Mouse (Mus musculus): ENCODE measurements around the gene Smim6. TPM values are rescaled to one million over a fixed set of nuclear protein-coding genes. Genes with fewer than 3 reads are reported as not detected.

Gene Smim6
- polyA plus RNA-seq, 1 experiment from 2014 or later = 0.93 TPM

DNA sequence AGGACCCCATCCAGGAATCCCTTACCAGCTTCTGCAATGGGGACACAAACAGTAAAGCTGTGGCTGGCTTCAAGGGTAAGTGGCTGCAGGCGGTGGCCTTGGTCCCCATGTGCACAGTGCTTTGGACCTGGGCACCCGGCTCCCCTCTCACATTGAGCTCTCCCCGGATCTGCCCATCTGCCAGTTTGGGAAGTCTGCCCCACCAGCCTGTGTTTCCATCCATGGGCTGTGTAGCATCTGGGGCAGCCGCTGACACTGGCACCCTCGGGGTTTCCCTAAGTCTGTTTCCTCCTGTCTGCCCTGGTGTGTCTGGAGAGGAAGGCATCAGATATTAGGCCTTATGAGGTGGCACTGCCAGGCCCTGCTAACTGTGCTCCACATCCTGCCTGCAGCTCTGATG, 23.8 kb upstream of the Smim6 start:
- Histone ChIP-seq H3K36me3 (peaks cover 11% of the 10 kb centered on the region), H3K27me3 (peaks cover 12% of the 10 kb centered on the region; the same call in 1 of the 2 replicates), H3K9ac (replicated peaks) (no peak overlapping the region), H3K9me3 (no peaks in the 10 kb centered on the region), H3K4me1 (replicated peaks) (no peaks in the 10 kb centered on the region), H3K4me2 (replicated peaks) (no peak overlapping the region), H3K27ac (no peak overlapping the region), H3K4me3 (replicated peaks) (no peak overlapping the region)
- ATAC-seq = no peak
- 85% methylated on average over 5 of the region's 5 CpGs for WGBS

DNA sequence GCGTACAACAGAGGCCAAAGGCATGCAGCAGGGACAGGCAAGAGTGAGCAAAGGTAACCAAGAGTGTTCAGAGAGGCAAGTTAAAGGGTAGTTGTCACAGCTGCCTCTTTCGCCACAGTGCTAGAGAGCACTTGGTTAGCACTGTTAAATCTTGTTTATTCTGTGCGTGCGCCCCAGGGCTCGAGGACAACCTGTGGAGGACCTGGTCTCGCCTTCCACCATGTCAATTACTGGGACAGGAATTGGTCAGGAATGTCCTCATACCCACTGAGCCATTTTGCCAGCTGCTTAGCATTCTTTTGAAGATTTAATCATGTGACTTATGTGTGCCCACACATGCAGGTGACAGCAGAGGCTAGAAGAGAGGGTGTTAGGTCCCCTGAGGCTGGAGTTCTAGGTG, 22.7 kb upstream of the Smim6 start:
- Histone ChIP-seq H3K9ac (replicated peaks) (no peak overlapping the region), H3K4me3 (replicated peaks) (no peak overlapping the region), H3K9me3 (no peaks in the 10 kb centered on the region), H3K36me3 (peaks cover 22% of the 10 kb centered on the region), H3K27ac (no peak overlapping the region), H3K4me2 (replicated peaks) (no peak overlapping the region), H3K27me3 (peaks cover 3% of the 10 kb centered on the region; the same call in 1 of the 2 replicates), H3K4me1 (replicated peaks) (no peaks in the 10 kb centered on the region)
- WGBS = 90% methylated on average over 6 of the region's 6 CpGs
- ATAC-seq = no peak

DNA sequence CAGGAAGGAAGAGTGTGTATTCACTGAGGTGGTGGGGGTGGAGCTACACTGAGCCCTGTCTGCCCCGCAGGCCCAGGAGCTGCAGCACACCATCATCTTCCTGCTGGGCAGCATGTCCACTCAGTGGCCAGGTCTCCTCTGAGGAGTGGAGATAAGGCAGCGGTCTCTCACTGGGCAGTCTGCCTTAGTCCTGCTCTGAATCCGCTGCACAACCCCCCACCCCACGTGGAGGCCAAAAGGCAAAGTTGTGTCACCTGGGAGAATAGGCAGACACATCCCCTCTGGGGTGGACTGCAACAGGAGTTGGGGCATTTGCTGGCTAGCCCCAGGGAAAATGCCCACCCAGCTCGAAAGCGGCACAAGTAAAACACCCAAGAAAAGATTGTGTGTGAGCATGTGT, 19.6 kb upstream of the Smim6 start:
- Histone ChIP-seq H3K4me3 (replicated peaks) (no peak overlapping the region), H3K27me3 (no peaks in the 10 kb centered on the region), H3K36me3 (peaks cover 51% of the 10 kb centered on the region), H3K27ac (no peak overlapping the region), H3K4me1 (replicated peaks) (no peaks in the 10 kb centered on the region), H3K9ac (replicated peaks) (no peak overlapping the region), H3K9me3 (no peaks in the 10 kb centered on the region), H3K4me2 (replicated peaks) (no peak overlapping the region)
- ATAC-seq = no peak
- WGBS = 63% methylated on average over 6 of the region's 6 CpGs

DNA sequence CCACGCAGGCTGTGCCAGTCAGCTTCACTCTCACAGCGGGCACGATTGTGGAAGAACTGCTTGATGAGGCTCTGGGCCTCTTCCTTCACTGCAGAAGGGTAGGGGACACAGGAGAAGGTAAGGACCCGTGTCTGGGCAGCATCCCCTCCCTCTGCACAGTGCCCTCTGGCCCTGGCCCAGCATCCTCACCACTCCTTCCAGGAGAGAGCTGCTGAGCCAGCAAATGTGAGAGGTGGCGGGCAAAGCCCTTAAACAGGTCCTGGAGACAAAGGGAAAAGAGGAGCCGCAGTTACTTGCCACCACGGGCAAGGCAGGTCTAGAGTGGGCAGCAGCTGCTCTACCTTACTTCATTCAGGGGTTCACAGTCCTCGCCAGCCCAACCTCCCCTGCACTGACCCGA, 18.7 kb upstream of the Smim6 start:
- 91% methylated on average over 9 of the region's 9 CpGs for WGBS
- Histone ChIP-seq H3K4me3 (replicated peaks) (no peak overlapping the region), H3K27me3 (no peaks in the 10 kb centered on the region), H3K36me3 (peaks cover 51% of the 10 kb centered on the region), H3K4me2 (replicated peaks) (no peak overlapping the region), H3K27ac (no peak overlapping the region), H3K4me1 (replicated peaks) (no peaks in the 10 kb centered on the region), H3K9me3 (no peaks in the 10 kb centered on the region), H3K9ac (replicated peaks) (no peak overlapping the region)
- ATAC-seq = no peak

DNA sequence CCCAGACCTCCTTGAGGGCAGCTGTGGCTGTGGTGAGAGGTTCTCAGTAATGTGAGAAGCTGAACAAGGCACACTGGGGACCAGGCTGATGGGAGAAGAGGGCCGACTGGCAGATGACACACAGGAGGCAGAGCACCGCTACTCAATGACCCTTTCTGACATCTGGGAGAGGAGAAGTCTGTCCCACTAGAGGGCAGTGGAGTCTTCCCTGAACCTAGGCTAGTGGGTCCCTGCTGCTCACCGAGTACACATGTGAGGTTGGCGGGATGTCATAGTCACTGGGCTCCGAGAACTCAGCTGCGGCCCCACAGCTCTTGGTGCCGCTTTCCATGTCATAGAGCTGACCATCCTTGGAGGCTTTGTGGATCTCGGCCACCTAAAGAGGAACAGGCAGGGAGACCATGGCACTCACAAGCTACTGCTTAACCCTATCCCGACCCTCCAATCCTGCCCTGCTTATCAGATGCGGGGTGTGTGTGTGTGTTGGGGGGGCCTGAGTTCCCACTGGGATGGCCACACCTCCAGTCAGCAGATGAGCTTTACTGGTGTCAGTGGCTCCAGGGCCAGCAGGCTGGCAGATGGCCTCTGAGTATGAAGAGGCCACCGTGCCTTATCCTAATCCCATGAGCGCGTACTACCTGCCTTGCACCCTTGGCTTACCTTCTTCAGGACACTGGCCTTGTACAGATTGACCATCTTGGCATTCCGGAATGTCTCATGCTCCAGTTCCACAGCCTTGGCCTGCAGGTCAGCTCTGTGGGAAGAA, 16.9 kb upstream of the Smim6 start:
- Histone ChIP-seq H3K9ac (replicated peaks) (0 out of 2 replicates have a peak overlapping the region, but pooled peaks have one; percentile 10), H3K4me3 (replicated peaks) (no peak overlapping the region), H3K4me1 (replicated peaks) (peaks cover 3% of the 10 kb centered on the region), H3K9me3 (no peaks in the 10 kb centered on the region), H3K4me2 (replicated peaks) (no peak overlapping the region), H3K27ac (no peak overlapping the region), H3K36me3 (peaks cover 51% of the 10 kb centered on the region), H3K27me3 (no peaks in the 10 kb centered on the region)
- ATAC-seq = no peak
- 73% methylated on average over 14 of the region's 14 CpGs for WGBS

DNA sequence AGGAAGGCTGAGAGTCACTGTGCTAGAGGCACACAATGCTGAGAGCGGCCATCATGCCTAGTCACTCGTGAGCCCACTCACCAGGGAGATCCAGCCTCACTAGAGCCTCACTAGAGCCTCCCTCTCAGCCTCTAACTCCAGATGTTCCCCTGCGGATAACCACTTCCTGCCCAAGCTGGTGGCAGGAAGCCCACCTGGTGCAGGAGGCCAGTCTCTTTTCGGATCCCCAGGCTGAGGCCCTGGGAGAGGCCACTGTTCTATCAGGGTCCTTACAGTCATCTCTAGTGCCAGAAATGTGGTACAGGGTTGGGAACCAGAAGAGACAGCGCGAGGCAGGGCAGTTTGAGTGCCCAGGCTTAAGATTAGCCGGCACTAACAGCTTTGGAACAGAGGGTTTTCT, 13.4 kb upstream of the Smim6 start:
- peaks cover 36% of the 10 kb centered on the region for H3K36me3 ChIP-seq
- no peaks in the 10 kb centered on the region for H3K27me3 ChIP-seq
- no peak overlapping the region for H3K4me3 ChIP-seq (replicated peaks)
- H3K27ac ChIP-seq = no peak overlapping the region
- 93% methylated on average over 7 of the region's 7 CpGs for WGBS
- no peaks in the 10 kb centered on the region for H3K9me3 ChIP-seq
- ATAC-seq = no peak
- peaks cover 16% of the 10 kb centered on the region for H3K4me1 ChIP-seq (replicated peaks)
- H3K9ac ChIP-seq (replicated peaks) = no peak overlapping the region
- H3K4me2 ChIP-seq (replicated peaks) = no peak overlapping the region

DNA sequence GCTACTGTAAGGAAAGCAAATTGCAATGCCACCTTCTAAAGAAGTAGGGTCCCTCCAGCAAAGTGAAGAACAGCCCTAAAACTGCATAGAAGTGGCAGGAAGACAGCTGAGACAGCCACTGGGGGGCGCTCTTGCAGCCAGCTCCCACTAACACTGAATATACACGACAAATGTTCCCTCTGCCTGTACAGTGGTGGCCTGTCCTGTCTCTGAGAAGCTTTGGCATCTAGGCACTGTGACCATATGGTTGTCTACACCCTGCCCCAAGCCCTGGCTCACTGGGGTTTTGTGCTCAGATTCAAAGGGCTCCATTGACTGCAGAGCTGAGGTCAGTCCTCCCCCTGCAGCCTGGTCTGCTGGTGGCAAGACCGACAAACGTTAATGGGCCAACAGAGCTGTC, 12.9 kb upstream of the Smim6 start:
- Histone ChIP-seq H3K27ac (no peak overlapping the region), H3K4me1 (replicated peaks) (peaks cover 19% of the 10 kb centered on the region), H3K9me3 (no peaks in the 10 kb centered on the region), H3K9ac (replicated peaks) (no peak overlapping the region), H3K27me3 (no peaks in the 10 kb centered on the region), H3K4me3 (replicated peaks) (no peak overlapping the region), H3K4me2 (replicated peaks) (no peak overlapping the region), H3K36me3 (peaks cover 32% of the 10 kb centered on the region)
- no peak for ATAC-seq
- 23% methylated on average over 4 of the region's 4 CpGs for WGBS

DNA sequence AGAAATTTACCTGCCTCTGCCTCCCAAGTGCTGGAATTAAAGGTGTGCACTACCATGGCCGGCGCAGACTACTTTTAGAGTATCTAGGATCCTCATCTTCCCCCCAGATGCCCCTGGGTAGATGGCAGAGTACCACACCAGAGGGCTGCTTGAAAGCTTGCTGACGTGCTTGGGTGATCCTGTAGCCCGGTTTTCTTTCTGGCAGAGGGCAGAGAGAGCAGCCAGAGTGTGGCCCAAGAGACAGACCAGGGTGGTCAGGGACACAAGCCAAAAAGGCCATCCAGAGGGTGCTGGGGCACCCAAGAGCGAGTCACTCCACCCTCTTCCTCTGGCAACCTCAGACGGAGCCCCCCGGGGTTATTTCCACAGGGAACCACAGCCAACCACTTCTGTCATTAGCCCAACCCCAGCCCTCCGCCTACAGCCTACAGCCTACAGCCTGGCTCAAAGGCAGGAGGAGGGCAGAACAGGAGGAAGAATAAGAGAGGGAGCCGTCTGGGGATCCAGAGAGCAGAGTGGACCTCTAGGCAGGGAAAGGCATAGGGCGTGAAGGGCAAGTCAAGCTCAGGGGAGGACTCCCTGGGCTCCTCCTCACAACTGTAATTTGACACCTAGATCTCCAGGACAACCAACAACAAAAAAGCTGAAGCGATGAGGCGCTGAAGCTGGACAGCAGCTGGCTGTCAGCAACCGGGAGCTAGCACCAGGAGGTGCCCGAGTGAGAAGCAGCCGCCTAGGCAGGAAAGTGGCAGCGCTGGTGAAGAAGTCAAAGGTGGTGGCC, 12.1 kb upstream of the Smim6 start, which contains the start of gene Smim5:
Gene Smim5 (plus strand): TSS at position 481 of the 781 bp plus-strand sequence.
- no peaks in the 10 kb centered on the region for H3K9me3 ChIP-seq
- no peak within 1 kb of the TSS for H3K4me3 ChIP-seq (replicated peaks)
- no peak for ATAC-seq
- H3K9ac ChIP-seq (replicated peaks) = peak within 1 kb of the TSS; percentile 17; the same call in 1 of the 2 replicates
- no peaks in the 10 kb centered on the region for H3K27me3 ChIP-seq
- H3K4me1 ChIP-seq (replicated peaks) = peaks cover 19% of the 10 kb centered on the region
- H3K36me3 ChIP-seq = peaks cover 28% of the 10 kb centered on the region
- H3K4me2 ChIP-seq (replicated peaks) = no peak within 1 kb of the TSS
- H3K27ac ChIP-seq = 0 out of 2 replicates have a peak within 1 kb of the TSS, but pooled peaks have one; percentile 9
- WGBS = 30% methylated on average over 16 of the region's 16 CpGs

DNA sequence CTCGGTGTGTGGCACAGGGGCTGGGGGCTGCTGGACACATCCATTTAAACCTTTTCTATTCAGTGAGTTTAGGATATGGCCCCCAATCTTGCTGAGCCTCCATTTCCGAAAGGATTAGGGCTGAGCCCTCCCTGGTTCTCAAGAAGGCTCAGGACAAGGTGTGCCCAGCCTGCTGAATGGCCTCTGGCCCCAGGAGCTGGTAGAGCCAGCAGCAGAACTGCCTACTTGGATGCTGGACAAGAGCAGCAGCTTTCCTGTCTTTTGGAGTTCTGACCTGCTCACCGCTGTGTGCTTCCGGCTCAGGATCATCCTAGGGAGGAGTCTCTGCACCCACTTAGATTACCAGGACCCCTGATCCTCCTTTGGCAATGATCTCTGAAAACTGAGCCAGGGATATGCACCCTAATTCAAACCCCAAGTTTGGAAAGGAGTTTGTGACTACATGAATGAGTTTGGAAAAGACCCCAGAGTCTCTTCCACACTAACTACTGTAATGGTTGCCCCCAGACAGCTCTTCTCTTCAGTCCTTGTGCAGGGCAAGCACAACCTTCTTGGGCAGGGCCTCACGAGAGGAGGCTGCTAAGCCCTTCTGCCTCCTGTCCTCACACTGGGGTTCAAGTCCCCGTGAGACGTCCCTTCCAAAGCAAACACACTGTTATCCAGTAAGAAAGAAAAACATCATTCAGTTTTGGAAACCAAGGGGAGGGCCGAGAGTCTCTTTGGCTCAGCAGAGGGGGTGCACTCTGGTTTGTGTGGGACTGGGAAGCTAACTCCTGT, 11.1 kb upstream of the Smim6 start:
- H3K4me2 ChIP-seq (replicated peaks) = no peak overlapping the region
- no peak overlapping the region for H3K4me3 ChIP-seq (replicated peaks)
- ATAC-seq = no peak
- peaks cover 29% of the 10 kb centered on the region for H3K4me1 ChIP-seq (replicated peaks)
- no peaks in the 10 kb centered on the region for H3K27me3 ChIP-seq
- H3K36me3 ChIP-seq = peaks cover 21% of the 10 kb centered on the region
- WGBS = 75% methylated on average over 8 of the region's 8 CpGs
- H3K27ac ChIP-seq = no peak overlapping the region
- no peaks in the 10 kb centered on the region for H3K9me3 ChIP-seq
- H3K9ac ChIP-seq (replicated peaks) = peak overlapping the region; percentile 46; the same call in 1 of the 2 replicates

DNA sequence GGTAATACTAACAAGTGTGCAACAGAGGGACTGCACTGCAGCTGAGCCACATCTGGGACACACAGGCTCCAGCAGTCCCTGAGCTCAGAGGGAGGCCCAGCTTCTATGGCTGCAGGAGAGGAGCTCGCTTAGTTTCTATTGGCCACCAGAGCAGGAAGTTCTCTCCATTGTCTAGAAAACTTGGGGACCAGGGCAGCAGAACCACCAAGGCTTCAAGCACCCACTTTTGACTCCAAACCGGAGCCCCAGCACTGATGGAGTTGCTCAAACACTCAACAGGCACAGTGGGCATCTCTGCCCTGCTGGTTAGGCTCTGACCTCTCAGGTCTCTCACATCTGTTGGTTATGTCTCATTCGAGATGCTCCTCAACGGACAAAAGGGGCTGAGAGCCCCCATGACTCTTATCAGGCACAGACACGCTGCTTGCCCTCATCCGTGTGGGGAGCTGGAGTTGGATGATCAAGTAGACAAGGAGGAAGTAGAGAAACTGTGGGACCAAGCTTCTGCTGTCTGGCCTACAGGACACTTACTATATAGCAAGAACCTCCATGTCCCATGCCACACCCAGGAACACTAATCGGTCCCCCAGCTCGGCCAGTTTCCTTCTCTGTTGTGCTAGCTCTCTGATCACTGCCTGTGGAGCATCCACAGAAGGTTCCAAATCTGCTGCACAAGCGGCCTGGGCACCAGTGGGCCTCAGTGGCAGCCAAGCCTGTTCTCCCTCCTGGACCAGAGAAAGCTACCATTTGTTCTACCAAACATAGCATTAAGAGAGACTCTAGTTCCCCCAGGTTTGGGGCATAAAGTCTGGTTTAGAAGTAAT, 10.3 kb upstream of the Smim6 start:
- 86% methylated on average over 9 of the region's 9 CpGs for WGBS
- Histone ChIP-seq H3K27me3 (no peaks in the 10 kb centered on the region), H3K9ac (replicated peaks) (peak overlapping the region; percentile 46; the same call in 1 of the 2 replicates), H3K4me1 (replicated peaks) (peaks cover 31% of the 10 kb centered on the region), H3K4me2 (replicated peaks) (no peak overlapping the region), H3K36me3 (peaks cover 13% of the 10 kb centered on the region), H3K27ac (no peak overlapping the region), H3K4me3 (replicated peaks) (no peak overlapping the region), H3K9me3 (no peaks in the 10 kb centered on the region)
- no peak for ATAC-seq

DNA sequence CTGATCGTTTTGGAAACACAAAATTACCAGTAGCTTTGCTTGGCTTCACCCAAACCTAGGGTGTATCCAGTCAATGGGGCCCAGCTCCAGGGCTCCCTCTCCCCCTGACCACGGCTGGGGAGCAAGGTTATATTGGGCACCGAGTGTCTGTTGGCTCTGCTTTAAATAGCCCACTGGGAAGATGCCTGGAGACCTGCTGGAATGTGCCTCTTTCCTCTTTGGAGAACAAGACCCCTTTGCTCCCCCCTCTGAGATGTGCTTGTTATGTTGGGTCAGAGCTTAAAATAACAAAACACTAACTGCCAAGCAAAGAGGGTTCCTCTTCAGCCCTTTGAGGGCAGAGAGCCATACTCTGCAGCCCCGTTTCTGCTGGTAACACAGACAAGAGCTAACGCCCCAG, 9.6 kb upstream of the Smim6 start:
- Histone ChIP-seq H3K4me2 (replicated peaks) (no peak overlapping the region), H3K9me3 (no peaks in the 10 kb centered on the region), H3K4me3 (replicated peaks) (no peak overlapping the region), H3K27me3 (no peaks in the 10 kb centered on the region), H3K4me1 (replicated peaks) (peaks cover 31% of the 10 kb centered on the region), H3K9ac (replicated peaks) (no peak overlapping the region), H3K36me3 (peaks cover 7% of the 10 kb centered on the region; the same call in 1 of the 2 replicates), H3K27ac (no peak overlapping the region)
- ATAC-seq = no peak
- WGBS = 93% methylated on average over 5 of the region's 5 CpGs
